Comparison of ENCODE assay signal across 22 mouse cellular contexts in the genomic region with DNA sequence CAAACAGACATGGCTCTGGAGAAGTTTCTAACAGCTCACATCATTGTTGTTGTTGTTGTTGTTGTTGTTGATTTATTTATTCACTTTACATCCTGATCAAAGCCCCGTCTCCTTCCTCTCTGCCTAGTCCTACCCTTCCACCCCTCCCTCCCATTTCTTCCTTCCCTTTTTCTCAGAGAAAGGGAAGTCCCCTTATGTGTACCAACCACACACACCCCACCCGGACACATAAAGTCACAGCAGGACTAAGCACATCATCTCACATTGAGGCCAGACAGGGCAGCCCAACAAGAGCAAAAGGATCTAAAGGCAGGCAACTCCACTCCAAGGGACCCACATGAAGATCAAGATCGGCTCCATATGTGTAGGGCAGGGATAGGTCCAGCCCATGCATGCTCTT.
"Had no signal": no experiment of that assay in that cellular context is flagged by ENCODE, and none has a peak within 500 bp of the region (broad histone marks: within the 10 kb centered on the region; RNA-seq: fewer than 3 reads in every experiment).

No protein-coding gene starts in this region.

- H3K4me3 ChIP-seq: liver, embryonic 13.5 days; liver, embryonic 15.5 days; lung, embryonic 15.5 days; megakaryocyte, embryonic 14.5 days; midbrain, embryonic 13.5 days; midbrain, embryonic 15.5 days; myocyte; neural tube, embryonic 13.5 days; neural tube, embryonic 15.5 days had no signal

- H3K36me3 ChIP-seq: liver, embryonic 13.5 days; liver, embryonic 15.5 days; lung, embryonic 15.5 days; midbrain, embryonic 13.5 days; midbrain, embryonic 15.5 days; neural tube, embryonic 13.5 days; neural tube, embryonic 15.5 days had no signal

- ATAC-seq: liver, postnatal 0 days; lung, postnatal 0 days; midbrain, embryonic 13.5 days; midbrain, embryonic 15.5 days had no signal

- DNase-seq: liver, embryonic 13.5 days; liver, postnatal 0 days; lung, adult 2 months; lung, postnatal 14 days; lung, postnatal 36 days; right cerebral cortex, postnatal 25 days; right cerebral cortex, postnatal 4 days; spleen, adult 18-20 months; thymus, adult 18-20 months; thymus, postnatal 25 days; thymus, postnatal 4 days had no signal

- H3K4me2 ChIP-seq: liver, embryonic 13.5 days; liver, embryonic 15.5 days; lung, embryonic 15.5 days; midbrain, embryonic 11.5 days; midbrain, embryonic 13.5 days; midbrain, embryonic 15.5 days; neural tube, embryonic 13.5 days; neural tube, embryonic 15.5 days had no signal

- H3K9me3 ChIP-seq: liver, embryonic 13.5 days; liver, embryonic 15.5 days; lung, embryonic 15.5 days; midbrain, embryonic 13.5 days; midbrain, embryonic 15.5 days; neural tube, embryonic 13.5 days; neural tube, embryonic 15.5 days had no signal

- H3K27ac ChIP-seq: liver, embryonic 13.5 days; liver, embryonic 15.5 days; lung, embryonic 15.5 days; macrophage; midbrain, embryonic 13.5 days; midbrain, embryonic 15.5 days; neural tube, embryonic 13.5 days; neural tube, embryonic 15.5 days had no signal

- H3K4me1 ChIP-seq: liver, embryonic 13.5 days; liver, embryonic 15.5 days; lung, embryonic 15.5 days; megakaryocyte, embryonic 14.5 days; midbrain, embryonic 13.5 days; midbrain, embryonic 15.5 days; neural tube, embryonic 13.5 days; neural tube, embryonic 15.5 days had no signal

- H3K27me3 ChIP-seq: liver, embryonic 13.5 days; liver, embryonic 15.5 days; lung, embryonic 15.5 days; megakaryocyte, embryonic 14.5 days; midbrain, embryonic 13.5 days; midbrain, embryonic 15.5 days; neural tube, embryonic 13.5 days; neural tube, embryonic 15.5 days had no signal

- H3K9ac ChIP-seq: liver, embryonic 13.5 days; liver, embryonic 15.5 days; liver, postnatal 0 days; lung, embryonic 15.5 days; midbrain, embryonic 13.5 days; midbrain, embryonic 15.5 days; neural tube, embryonic 13.5 days; neural tube, embryonic 15.5 days had no signal
